ENCODE assay signal across 14 mouse cellular contexts in genomic region chr12:38386991-38387390, GRCm38 (mm10).
DNase-seq lines count a peak whose midpoint lies in the region; ATAC-seq lines count a peak whose summit lies in the region.
"Had no signal": no experiment of that assay in that cellular context is flagged by ENCODE, and none has a peak within 500 bp of the region (broad histone marks: within the 10 kb centered on the region; RNA-seq: fewer than 3 reads in every experiment).

No protein-coding gene starts in this region.

- WGBS in lung, embryonic 16.5 days: 49% methylated on average over 1 of the region's 1 CpGs

- no peak overlapping the region for H3K9ac ChIP-seq in lung, embryonic 16.5 days (ENCODE audit: low read length)
- H3K9ac ChIP-seq: liver, embryonic 13.5 days; midbrain, embryonic 15.5 days had no signal

- H3K4me3 ChIP-seq in lung, embryonic 16.5 days (ENCODE audit: low read length): no peak overlapping the region
- H3K4me3 ChIP-seq: liver, embryonic 13.5 days; midbrain, embryonic 15.5 days had no signal

- H3K4me2 ChIP-seq in lung, embryonic 16.5 days (ENCODE audit: low read depth, low read length): no peak overlapping the region
- H3K4me2 ChIP-seq: liver, embryonic 13.5 days; midbrain, embryonic 15.5 days had no signal

- peak overlapping the region; percentile 26 for H3K27ac ChIP-seq in lung, embryonic 16.5 days (ENCODE audit: low read length)
- H3K27ac ChIP-seq: liver, embryonic 13.5 days; midbrain, embryonic 15.5 days had no signal

- H3K4me1 ChIP-seq in lung, embryonic 16.5 days (replicated peaks; ENCODE audit: control insufficient read depth, insufficient read depth, low read length): 0 out of 2 replicates have a peak, but pooled peaks cover 2% of the 10 kb centered on the region
- H3K4me1 ChIP-seq: liver, embryonic 13.5 days; midbrain, embryonic 15.5 days had no signal

- DNase-seq in adrenal gland, postnatal 10 days: peak; percentile 51
- DNase-seq in adrenal gland, adult 18-20 months (ENCODE audit: low spot score in 2 of 2): no peak
- no peak for DNase-seq in lung, adult 18-20 months
- DNase-seq in layer of hippocampus, adult 8-10 months (ENCODE audit: low spot score in 2 of 2): peak; percentile 68 to 76
- peak; percentile 54 to 58 for DNase-seq in right cerebral cortex, postnatal 10 days (ENCODE audit: low spot score in 2 of 2)
- no peak for DNase-seq in thymus, postnatal 4 days
- no peak for DNase-seq in embryo, embryonic 9.5 days (ENCODE audit: extremely low spot score)
- DNase-seq: adrenal gland, adult 8-10 months; heart, adult 11 months; kidney, postnatal 4 days; liver, embryonic 13.5 days had no signal

- no peaks in the 10 kb centered on the region for H3K27me3 ChIP-seq in lung, embryonic 16.5 days (ENCODE audit: control insufficient read depth, insufficient read depth, low read depth, low read length)
- H3K27me3 ChIP-seq: liver, embryonic 13.5 days; midbrain, embryonic 15.5 days had no signal

- H3K9me3 ChIP-seq in lung, embryonic 16.5 days (ENCODE audit: control insufficient read depth, low read length): no peaks in the 10 kb centered on the region
- H3K9me3 ChIP-seq: liver, embryonic 13.5 days; midbrain, embryonic 15.5 days had no signal

- no peaks in the 10 kb centered on the region for H3K36me3 ChIP-seq in lung, embryonic 16.5 days (ENCODE audit: control insufficient read depth, insufficient read depth, low read length)
- H3K36me3 ChIP-seq: G1E; liver, embryonic 13.5 days; midbrain, embryonic 15.5 days had no signal

- ATAC-seq in lung, embryonic 16.5 days (ENCODE audit: low read depth): peak; percentile 74
- ATAC-seq: midbrain, embryonic 15.5 days had no signal

Comparison
In these comparisons a context has a peak if more than half of its experiments do, and no peak if none do; other contexts are left out.
1. DNase-seq: peak in adrenal gland, postnatal 10 days (single experiment), layer of hippocampus, adult 8-10 months (2 of 2) and right cerebral cortex, postnatal 10 days (2 of 2); none in adrenal gland, adult 18-20 months (0 of 2), lung, adult 18-20 months (0 of 2), thymus, postnatal 4 days (single experiment) and embryo, embryonic 9.5 days (single experiment).